Mouse (Mus musculus): Measurements from ENCODE around the gene 1700001P01Rik.
A peak's percentile ranks its signal among the peaks of the same experiment; 100 is the strongest.
"Not testable (repeated sequence)": the region's sequence is repeated elsewhere in the genome, so short reads cannot be mapped to it uniquely, and the experiment has no call there.

1700001P01Rik gene

DNA sequence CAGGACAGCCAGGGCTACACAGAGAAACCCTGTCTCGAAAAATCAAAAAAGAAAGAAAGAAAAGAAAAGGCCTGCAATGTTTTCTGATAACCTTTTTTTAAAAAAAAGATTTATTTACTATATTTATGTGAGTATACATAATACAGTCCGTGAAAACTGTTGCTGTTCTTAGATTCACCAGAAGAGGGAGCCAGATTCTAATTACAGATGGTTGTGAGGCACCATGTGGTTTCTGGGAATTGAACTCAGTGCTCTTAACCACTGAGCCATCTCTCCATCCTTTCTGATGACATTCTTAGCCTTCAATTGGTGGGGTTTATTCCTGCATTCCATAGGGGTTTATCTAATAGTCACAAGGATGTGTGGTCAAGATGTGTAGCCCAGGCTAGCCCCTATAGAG lies 17.4 kb upstream of the 1700001P01Rik start:
- peak; percentile 80 for DNase-seq (ENCODE audit: low read depth)

DNA sequence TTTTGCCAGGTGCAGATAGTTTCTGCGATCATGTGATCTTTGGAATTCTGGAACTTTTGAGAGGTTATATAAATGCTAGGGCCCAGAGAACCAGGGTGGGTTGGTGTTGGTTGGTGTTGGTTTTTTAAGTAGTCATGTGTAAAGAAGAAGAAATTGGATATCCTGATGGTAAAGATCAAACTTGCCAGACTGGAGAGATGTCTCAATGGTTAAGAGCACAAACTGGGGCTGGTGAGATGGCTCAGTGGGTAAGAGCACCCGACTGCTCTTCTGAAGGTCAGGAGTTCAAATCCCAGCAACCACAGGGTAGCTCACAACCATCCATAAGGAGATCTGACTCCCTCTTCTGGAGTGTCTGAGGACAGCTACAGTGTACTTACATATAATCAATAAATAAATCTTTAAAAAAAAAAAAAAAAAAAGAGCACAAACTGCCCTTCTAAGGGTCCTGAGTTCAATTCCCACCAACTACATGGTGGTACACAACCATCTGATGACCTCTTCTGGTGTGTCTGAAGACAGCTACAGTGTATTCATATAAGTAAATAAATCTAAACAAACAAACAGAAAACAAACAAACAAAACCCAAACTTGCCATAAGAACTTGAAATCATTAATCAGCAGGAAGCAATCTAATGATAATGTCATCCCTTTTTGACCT lies 15.2 kb upstream of the 1700001P01Rik start:
- DNase-seq (ENCODE audit: low read depth) = not testable (repeated sequence)

DNA sequence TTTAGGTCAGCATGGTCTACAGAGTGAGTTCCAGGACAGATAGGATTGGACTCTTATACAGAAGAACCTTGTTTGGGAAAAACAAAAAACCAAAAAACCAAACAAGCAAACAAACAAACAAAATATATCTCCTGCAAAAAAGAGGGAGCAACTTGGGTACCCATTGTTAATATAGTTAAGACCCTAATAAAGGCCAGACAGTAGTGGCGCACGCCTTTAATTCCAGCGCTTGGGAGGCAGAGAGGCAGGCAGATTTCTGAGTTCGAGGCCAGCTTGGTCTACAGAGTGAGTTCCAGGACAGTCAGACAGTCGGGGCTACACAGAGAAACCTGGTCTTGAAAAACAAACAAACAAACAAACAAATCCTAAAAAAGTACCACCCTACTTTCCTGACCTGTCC lies 14.0 kb upstream of the 1700001P01Rik start:
- no peak for DNase-seq (ENCODE audit: low read depth)

DNA sequence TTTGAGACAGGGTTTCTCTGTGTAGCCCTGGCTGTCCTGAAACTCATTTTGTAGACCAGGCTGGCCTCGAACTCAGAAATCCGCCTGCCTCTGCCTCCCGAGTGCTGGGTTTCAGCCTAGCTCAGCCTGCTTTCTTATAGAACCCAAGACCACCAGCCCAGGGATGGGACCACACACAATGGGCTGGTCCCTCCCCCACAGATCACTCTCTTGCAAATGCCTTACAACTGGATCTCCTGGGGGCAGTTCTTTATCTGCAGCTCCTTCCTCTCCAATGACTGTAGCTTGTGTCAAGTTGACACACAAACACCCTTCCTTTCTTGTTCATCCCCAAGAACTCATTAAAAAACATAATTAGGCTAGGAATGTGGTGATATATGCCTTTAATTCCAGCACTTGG lies 12.2 kb upstream of the 1700001P01Rik start:
- DNase-seq (ENCODE audit: low read depth) = no peak

DNA sequence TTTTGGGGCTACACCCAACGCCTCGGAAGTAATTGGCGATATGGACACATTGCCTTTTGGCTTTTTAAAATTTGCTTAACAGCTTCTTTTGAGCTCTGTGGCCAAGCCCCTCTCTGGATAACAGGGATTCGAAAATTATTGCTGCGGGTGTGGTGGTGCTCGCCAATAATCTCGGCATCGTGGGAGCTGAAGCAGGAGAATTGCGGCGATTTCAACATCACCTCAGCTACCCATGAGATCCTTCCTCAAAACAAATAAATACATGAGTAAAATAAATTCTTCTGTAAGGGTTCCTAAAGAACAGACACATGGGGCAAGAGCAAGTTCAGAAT lies 6.8 kb upstream of the 1700001P01Rik start:
- DNase-seq (ENCODE audit: low read depth) = no peak

DNA sequence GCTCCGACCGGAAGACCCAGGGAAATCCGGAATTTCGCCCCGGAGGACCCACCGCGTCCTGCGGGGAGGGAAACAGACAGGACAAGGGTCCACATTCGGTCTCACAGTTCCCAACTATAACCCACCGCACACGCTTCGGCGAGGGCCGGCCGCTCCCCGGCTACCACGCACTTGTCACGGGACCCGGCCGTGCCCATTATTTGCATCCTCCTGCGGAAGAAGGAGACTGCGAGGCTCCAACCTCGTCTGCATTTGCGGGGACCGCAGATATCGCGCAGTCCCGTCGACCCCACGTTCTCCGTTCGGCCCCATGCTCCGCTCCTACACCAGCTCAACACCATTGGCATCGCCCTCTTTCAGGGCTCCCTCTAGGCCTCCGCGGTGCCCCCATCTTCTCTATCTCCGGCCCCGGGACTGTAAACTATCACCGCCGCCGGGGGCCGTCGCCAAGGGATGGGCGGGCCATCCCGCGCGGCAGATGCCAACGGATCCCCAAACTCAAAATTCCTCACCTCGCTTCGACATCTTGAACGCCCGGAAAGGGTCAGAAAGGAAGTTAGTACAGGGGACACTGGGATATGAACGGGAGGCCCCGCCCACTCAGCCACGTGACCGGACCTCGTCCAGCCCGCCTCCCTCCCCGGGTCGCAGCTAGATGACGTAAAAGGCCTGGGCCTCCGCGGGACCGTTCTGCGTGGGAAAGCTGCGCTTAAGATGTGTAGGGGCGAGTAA lies 6.3 kb upstream of the 1700001P01Rik start, which contains the start of gene Rpl23:
Gene Rpl23, minus strand, starts transcription at position 606 of the 732 bp plus-strand sequence.
- peak; percentile 99 for DNase-seq (ENCODE audit: low read depth)

DNA sequence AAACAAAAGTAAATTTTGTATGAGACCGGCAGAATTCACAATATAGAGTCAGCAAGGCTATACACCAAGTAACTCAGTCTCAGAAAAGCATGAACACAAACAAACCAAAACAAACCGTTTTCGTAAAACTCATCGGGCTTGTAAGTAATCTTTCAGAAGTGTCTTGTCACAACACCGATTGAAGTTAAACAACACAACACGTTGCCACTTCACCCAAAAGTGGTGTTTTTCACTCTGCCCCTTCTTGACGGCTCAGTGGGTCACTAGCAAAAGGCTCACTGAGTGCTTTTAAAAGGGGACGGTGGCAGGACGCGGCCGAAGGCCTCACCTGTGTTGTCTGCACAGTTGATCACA lies 5.7 kb upstream of the 1700001P01Rik start:
- no peak for DNase-seq (ENCODE audit: low read depth)

DNA sequence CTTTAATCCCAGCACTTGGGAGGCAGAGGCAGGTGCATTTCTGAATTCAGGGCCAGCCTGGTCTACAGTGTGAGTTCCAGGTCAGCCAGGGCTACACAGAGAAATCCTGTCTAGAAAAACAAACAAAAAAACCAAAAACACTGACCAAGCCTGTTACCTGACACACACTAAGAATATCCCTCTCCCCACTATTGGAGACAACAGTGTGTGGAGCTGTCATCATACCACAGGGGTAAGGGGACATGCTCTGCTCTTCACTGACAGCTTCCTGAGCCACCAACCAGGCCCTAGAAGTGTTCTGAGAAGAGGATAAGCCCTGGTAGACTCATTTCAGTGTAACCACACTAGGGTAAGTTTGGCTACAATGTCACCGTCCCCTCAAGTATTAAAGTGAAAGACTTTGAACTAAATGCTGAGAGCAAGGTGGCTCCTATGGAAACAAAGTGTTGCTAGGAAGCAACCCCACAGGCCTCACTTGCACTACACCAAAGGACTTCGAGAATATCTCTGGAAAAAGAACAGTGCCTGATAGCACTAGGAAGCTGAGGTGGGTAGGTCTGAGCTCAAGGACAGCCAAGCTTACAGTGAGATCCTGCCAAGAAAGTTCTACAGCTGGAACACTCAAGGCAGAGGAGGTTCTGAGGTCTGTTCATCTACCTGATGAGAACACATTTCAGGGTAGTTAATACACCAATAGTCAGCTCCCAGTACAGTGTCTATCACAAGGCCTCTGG lies 4.4 kb upstream of the 1700001P01Rik start:
- no peak for DNase-seq (ENCODE audit: low read depth)

DNA sequence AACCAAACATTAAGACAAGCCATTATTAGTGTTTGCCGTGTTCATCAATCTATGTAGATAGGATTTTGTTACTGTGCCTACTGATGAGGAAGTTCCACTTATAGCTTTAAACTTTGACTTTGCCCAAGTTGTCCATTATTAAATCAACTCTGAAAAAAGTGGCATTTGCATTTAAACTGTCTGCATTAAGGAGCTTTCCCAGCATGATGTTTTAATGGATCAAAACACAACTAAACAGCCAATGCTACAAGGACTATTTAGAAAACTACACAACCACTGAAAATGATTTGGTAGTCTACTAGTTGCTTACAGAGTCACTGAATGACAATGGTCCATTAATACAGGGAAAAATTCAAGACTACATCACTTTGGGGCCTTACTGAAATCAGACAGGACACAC lies 3.2 kb upstream of the 1700001P01Rik start:
- DNase-seq (ENCODE audit: low read depth) = no peak

DNA sequence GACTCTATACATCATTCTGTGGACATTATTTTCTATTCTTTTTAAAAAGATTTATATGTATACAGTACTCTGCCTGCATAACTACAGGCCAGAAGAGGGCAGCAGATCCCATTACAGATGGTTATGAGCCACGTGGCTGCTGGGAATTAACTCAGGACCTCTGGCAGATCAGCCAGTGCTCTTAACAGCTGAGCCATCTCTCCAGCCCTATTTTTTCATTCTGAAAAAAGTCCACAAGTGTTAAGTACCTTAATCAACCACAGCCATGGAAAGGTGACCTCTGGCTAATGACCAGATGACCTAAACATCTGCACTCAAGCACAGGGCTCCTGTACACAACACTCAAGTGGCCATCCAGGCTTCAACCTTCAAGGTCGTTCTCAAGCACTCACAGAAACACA lies 1.4 kb upstream of the 1700001P01Rik start:
- DNase-seq (ENCODE audit: low read depth) = peak; percentile 65

DNA sequence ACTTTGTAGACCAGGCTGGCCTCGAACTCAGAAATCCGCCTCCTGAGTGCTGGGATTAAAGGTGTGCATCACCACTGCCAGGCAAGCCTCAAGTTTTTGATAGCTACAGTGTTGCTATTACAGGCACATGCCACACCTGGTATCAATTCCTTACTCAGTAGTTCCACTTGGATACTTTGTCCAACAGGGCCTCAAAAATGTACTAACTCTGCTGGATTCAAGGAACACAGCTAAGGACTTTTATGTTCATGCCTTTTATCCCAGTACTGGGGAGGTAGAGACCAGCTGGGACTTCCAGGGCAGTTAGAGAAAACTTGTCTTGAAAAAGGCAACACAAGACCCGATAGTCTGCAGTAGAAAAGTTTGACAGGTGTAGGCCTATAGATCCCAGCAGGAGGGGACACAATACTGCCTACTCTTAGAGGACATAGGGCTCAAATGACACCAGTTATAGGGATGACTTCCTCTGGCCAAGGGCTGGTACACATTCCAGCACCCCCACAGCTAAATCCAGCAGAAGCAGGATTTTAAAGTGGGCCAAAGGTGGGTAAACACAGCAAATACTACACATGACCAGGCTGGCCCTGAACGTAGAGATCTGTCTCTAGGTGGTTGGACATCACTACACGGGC lies 895 bp upstream of the 1700001P01Rik start:
- no peak for DNase-seq (ENCODE audit: low read depth)

DNA sequence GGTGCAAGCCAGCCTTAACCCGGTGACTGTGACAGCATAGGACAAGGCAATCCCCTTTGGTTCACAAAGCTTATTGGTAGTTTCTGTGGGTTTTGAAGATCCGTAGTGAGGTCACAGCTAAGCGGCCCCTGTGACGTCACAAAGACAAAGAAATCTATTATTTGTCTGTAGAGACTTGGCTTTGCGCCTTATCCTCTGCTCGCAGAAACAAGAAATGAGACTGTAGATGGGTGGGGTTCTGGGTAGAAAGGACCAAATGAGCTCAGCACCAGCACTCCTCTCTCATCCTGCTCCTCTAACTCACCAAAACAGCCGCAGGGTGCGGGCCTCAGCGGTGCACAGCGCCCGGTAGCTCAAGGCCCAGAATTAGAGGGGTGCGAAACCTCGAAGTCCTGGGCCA lies 532 bp downstream of the 1700001P01Rik start:
- DNase-seq (ENCODE audit: low read depth) = no peak

DNA sequence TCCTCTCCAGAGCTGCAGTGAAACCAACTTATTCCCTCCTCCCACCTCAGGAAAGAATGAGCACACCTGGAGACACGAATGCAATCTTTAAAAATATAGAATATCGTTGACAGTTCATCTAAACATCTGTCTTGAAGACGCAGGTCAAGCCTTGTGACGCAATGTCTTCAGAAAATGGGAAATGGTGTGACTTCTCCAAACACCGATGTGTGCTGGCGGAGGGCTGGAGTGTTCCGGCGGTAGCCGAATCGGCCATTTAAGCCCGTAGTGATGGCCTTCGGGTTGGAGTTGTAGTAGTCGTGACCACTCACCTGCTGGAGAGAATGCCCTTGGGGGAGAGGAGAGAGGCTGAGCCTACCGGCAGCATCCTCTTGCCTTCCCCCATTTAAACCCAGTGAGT lies 4.3 kb downstream of the 1700001P01Rik start:
- DNase-seq (ENCODE audit: low read depth) = no peak

DNA sequence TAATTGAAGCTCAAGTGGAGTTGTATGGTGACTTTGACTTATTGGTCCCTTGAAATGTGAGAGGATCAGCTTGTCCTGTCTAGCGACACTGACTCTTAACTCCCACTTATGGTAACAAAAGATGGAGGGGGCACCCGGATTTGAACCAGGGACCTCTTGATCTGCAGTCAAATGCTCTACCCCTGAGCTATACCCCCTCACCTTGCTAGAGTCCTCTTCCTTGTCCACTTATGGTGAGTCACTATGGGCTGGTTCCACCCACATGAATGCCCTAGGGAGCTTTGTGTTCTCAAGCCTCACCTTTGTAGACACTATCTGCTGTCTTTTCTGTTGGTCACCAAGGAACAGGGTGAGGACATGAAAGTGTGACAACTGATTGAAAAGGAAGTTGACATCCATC lies 6.0 kb downstream of the 1700001P01Rik start:
- DNase-seq (ENCODE audit: low read depth) = no peak

DNA sequence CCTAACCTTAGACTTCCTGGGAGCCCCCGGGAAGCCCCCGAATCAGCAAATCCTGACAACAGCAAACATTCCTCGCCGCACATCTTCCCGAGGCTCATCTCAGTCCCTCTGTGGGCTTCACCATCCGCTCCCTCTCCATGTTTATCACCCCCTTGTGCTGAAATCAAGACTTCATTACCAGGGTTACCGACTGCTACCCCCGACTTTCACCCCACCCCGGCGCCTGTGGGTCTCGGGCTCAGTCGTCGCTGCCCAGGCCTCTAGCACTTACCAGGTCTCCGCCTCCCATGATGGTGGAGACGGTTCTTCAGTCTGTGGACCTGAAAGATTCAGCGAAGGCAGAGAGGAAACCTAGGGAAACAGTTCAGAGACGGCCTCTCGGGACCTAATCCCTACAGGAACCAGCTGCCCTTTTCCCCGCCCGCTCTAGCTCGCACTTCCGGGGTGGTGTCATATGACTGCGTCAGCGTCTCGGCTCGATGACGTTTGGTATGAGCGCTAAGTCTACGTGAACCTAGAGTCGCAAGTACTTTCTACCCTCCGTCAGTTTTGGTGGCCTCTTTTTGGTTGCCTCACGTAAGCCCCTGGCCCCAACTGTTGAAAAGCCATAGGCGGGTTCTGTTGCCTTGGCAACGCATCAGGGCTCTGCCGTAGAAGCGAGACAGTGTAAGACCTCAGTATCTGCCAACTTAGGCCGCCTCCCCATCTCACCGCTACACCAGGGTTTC lies 9.4 kb downstream of the 1700001P01Rik start, which contains the start of gene Cwc25:
Gene Cwc25, minus strand, starts transcription at position 403 of the 728 bp plus-strand sequence.
- DNase-seq (ENCODE audit: low read depth) = peak; percentile 97

DNA sequence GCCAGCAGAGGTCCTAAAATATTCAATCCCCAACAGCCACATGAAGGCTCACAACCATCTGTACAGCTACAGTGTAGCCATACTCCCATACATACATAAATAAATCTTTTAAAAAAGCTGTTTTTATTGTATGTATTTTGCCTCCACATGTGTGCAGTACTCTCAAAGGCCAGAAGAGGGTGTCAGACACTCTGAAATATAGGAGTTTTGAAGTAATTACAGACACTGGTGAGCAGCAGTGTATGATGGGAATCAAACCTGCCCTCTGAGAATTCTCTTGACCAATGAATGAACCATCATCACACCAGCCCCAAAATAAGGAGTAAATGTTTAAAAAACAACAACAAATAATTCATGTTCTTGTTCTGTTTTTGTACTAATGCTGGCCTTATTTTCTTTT lies 14.1 kb downstream of the 1700001P01Rik start:
- DNase-seq (ENCODE audit: low read depth) = no peak

DNA sequence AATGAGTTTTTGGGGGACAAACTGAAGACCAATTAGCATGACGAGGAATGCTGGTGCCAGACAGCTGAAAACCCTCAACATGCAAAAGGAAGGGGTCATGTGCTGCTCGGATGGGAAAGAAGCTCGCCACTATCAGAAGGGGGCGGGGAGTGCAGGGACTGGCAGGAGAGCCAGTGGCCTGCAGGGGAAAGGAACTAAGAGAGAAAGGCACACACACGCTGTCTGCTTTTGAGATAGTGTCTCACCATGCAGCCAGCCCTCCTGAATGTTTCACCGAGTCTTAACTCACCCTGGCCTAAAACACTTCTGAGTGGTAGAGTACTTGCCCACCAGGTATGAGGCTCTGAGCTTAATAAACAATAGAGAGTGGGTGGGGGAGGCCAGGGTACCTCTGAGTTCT lies 16.8 kb downstream of the 1700001P01Rik start:
- no peak for DNase-seq (ENCODE audit: low read depth)

DNA sequence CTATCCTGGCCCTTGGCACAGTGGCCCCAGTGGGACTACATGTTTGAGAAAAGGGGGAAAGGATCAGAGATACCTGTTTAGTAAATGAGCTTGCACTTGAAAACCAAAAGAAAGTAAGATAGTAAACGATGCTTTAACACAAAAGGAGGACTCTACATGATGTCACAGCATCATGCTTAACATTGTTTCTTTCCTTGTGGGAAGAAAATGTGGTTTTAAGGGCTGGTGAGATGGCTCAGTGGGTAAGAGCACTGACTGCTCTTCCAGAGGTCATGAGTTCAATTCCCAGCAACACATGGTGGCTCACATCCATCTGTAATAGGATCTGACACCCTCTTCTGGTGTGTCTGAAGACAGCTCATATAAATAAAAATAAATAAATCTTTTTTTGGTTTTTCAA lies 17.6 kb downstream of the 1700001P01Rik start:
- DNase-seq (ENCODE audit: low read depth) = no peak

DNA sequence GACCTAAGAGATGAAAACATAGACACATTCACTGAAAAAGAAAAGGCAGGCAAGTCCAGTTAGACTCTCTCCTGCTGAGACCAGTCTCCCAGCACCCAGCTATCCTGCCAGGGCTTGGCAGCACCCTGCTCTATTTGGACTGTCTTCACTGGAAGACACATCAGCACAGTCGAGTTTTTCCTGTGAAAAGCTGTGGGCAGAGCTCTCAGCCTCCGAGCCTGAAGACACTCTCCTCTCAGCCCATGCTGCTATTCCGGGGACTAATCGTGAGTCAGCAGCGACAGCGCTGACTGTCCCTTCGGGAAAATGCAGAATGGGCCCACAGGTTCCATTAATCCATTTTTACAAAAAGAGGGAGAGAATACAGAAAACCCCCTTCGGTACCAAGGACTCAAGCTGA lies 22.4 kb downstream of the 1700001P01Rik start:
- DNase-seq (ENCODE audit: low read depth) = no peak

DNA sequence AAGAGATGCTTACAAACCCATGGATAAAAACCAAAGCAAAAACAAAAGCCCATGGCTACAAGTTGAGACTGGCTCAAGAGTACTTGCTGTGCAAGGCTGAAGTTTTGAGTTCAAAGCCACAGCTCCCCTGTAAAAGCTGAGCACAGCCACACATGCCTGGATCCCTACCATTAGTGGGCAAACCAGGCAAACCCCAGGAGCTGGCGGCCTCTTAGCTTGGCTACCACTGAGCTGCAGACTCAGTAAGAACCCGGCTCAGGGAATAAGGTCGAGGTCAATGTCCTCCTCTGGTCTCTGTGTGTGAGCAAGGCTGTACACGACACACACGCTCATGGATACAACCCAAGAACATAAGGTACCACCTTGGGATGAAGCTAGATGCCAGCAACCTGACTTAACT lies 27.2 kb downstream of the 1700001P01Rik start:
- DNase-seq (ENCODE audit: low read depth) = no peak

DNA sequence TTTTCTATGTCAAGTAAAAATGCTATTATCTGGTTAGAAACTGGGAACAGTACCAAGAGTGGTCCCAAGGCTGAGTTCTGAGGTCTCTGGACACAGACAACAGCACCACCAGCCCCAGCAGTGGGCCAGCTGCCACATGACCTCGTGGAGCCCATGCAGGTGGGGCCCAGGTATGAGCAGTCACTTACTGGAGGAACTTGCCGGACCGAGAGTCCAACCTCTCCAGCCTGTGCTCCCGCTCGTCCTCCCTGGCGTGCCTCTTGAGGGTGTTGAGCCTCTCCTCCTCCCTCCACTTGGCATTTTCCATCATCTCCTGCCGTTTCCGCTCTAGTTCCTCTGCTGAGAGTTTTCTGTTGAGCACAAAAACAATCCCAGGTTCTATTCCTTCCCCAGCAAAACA lies 27.9 kb downstream of the 1700001P01Rik start:
- DNase-seq (ENCODE audit: low read depth) = no peak

DNA sequence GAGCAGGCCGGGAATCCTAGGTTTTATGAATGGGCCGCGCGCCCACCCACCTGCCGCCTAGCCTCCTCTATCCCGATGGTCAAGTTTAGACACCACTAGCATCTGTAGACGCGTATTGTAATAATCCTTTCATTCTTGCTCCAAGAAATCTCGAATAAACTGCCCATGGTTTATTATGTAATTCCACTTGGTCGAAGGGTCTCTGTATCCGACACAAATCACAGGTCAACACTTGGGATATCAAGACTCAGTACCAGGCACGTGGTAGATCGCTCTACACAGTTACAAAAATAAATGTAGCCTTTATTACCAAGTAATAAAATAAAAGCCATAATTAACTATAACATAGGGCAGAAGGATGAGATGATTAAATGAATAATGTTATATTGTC lies 30.4 kb downstream of the 1700001P01Rik start:
- DNase-seq (ENCODE audit: low read depth) = no peak
